Mouse (Mus musculus): Measurements from ENCODE around the gene Gm7544. TPM values are rescaled to one million over a fixed set of nuclear protein-coding genes. Genes with fewer than 3 reads are reported as not detected.
"Not testable (repeated sequence)": the region's sequence is repeated elsewhere in the genome, so short reads cannot be mapped to it uniquely, and the experiment has no call there.

Gene Gm7544
- not detected for total RNA-seq (2021)
- long read RNA-seq, experiment 1: 0 reads
- long read RNA-seq, experiment 2: 0 reads

DNA sequence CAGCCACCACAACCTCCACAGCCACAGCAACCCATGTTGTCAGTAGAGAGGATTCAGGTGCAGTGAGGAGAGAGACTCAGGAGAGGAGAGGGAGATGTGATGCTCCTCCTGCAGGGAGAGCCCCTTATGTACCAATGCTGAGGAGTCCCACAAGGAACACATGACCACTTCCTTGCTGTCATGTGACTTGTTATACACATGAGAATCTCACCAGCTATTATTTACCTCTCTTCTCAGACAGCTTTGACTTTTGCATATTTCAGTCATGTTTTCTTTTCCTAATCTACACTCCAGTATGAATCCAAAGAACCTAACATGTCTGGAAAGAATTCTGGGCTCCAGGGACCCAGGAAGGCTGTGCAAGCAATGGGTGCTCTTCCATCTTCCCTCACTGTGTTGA is at the start of gene Gm7544:
Gene Gm7544, minus strand, starts transcription at position 101 of the 400 bp plus-strand sequence.
- not testable (repeated sequence) for DNase-seq (ENCODE audit: low spot score in 2 of 2)

DNA sequence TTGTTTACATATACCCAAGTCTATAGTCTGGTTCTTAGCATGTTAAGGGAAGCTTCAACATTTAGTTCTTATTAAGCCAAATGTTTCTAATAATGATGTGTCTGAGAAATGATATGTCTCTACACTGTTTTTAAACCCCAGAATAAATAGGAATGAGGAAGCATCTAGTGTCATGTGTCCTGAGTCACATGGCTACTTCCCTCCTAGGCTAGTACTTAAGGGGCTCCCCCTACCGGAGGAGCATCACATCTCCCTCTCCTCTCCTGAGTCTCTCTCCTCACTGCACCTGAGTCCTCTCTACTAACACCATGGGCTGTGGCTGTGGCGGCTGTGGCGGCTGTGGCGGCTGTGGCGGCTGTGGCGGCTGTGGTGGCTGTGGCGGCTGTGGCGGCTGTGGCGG is 44.5 kb upstream of the Gm7544 start, which contains the start of gene Gm47959:
Gene Gm47959, plus strand, starts transcription at position 243 of the 400 bp plus-strand sequence.
- DNase-seq (ENCODE audit: low spot score in 2 of 2): not testable (repeated sequence)

- no peak for DNase-seq (ENCODE audit: low spot score in 2 of 2)
Observed at GRCm38 (mm10) chr1:82993947-82994346, 38.1 kb upstream of the Gm7544 start.

- no peak for DNase-seq (ENCODE audit: low spot score in 2 of 2)
Observed at GRCm38 (mm10) chr1:82992093-82992492, 36.3 kb upstream of the Gm7544 start.

GRCm38 (mm10) chr1:82991596-82991995 is 35.8 kb upstream of the Gm7544 start:
- no peak for DNase-seq (ENCODE audit: low spot score in 2 of 2)

DNA sequence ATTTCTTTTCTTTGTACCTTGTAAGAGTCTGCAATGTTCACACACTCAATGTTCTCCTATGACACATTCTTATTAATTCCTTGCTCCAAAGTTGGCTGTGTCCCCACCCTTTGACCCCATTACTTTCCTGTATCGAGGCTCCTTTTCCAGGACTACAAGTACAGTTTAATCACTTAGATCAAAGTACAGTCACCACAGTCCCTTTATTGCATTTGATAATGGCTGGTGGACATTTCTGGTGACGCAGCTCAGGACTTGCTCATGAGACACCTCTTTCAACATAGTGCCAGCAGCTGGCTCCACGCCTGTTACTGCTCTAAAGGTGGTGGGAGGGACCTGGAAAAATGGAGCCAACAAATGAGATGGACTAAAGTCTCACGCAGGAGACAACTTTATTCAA is 35.2 kb upstream of the Gm7544 start:
- no peak for DNase-seq (ENCODE audit: low spot score in 2 of 2)

DNA sequence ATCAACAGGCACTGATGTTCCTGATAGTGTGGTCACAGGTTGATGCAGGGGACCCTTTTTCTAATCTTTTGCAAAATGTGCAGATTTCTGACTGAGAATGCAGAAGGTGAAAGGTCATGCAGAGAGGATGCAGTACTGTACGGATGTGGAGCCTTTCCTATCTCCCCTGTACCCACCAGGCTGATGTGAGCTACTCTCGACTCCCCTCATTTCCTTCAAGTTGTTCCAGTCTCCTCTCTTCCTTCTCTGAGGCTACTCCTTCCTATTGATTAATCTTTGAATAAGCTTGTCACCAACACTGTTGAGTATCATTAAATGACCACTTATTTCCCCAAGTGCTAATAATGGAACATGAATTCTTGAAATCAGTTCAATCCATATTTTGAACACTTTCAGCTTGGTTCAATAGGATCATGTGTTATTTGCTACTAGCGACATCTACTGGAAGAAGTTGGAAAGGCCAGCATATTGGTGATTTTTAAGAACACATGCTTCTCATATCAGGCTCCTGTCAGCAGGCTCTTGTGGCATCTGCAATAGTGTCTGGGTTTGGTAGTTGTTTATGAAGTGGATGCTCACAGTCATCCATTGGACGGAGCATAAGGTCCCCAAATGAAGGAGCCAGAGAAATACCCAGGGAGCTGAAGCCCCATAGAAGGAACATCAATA is 31.9 kb upstream of the Gm7544 start:
- peak in 1 of 2 experiments; percentile 46 for DNase-seq (ENCODE audit: low spot score in 2 of 2)

- DNase-seq (ENCODE audit: low spot score in 2 of 2): no peak
Observed at GRCm38 (mm10) chr1:82986738-82987137, 30.9 kb upstream of the Gm7544 start.

- DNase-seq (ENCODE audit: low spot score in 2 of 2): no peak
Observed at GRCm38 (mm10) chr1:82977840-82978239, 22.0 kb upstream of the Gm7544 start.

GRCm38 (mm10) chr1:82975750-82976149 is 19.9 kb upstream of the Gm7544 start:
- DNase-seq (ENCODE audit: low spot score in 2 of 2): no peak

DNA sequence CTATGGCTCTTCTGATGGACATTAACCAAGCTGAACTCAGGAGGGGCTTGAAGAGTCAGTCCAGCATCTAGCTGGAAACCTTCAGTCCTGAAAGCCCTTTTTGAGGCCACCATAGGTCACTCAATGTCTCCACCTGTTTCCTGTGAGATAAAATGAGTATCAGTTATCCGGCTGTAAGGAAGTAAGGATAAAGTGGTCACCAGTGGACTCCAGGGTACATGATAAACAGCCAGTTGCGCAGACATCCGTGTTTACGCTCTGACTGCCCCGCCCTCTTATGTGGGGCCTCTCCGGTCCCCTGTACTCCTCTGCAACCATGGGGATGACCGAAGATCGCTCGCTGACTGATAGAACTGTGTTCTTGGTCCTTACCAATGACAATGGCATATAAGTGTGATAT is 18.5 kb upstream of the Gm7544 start:
- no peak for DNase-seq (ENCODE audit: low spot score in 2 of 2)

DNA sequence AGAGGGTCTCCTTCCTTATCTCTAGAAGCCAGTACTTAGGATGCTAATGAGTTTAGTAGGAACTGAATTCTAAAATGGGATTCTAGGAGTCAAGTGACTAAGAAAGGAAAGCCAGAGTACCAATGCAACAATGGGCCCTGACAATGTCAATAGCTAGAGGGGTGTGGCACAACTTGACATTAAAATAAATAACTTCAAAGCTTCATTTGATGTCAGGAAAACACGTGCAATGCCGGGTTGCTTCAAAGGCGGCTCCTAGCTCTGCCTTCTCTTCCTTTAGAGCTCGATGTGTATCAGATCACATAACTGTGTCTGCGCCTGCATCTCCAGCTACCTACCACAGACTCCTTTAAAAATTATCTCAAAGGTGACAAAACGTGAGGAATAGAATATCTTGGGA is 18.1 kb upstream of the Gm7544 start:
- DNase-seq (ENCODE audit: low spot score in 2 of 2): no peak

DNA sequence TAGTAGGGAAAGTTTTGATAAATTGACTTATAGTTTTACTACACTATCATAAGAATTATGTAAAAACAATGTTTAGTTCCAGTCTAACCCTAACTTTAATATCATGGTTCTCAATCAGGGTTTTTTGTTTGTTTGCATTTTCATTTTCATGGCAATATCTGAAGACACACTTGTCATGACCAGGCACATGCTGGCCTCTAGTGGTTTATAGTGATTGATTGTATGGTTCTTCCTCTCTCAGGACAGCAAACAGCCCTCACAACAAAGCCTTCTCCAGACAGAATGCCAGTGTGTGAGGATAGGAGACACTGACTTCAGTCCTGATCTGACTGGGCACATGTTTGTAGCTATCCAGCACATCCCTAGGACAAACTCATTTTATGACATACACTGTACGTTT is 17.4 kb upstream of the Gm7544 start:
- DNase-seq (ENCODE audit: low spot score in 2 of 2): no peak

DNA sequence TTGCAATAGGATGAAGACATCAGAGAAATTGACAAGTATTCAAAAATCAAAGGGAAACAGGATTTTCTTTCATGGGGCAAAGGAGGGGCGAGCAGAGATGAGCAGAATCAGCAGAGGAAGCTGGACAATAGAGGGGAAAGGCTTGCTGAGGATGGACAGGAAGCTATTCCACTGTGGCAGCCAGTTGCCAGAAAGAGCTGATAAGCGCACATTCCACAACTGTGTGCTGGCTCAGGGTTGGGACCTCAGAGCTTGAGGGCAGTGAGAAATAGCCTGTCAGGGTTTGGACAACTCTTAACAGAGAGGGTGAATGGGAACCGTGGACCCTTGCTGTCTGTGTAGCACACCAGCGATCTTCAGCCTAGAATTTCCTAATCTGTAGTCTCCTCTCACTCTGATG is 16.2 kb upstream of the Gm7544 start:
- DNase-seq (ENCODE audit: low spot score in 2 of 2): peak in 1 of 2 experiments; percentile 27

DNA sequence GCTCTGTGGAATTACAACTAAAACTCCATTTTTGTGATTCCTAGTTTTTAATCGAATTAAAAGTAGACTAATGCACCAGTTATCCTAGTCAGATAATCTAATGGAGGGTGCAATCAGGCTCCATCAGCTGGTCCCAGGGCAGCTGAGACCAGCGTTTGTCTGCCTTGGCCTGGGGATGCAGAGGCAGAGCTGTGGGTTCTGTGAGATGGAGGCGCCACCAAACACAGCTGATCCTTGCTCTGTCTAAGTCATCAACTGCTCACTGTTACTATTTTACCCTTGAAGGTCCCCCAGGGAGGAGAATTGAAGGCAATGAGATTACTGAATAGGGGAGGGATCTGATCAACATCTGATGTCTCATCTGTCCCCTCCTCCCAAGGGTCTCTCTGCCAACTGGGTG is 10.6 kb upstream of the Gm7544 start:
- DNase-seq (ENCODE audit: low spot score in 2 of 2): no peak

GRCm38 (mm10) chr1:82959870-82960385 is 4.1 kb upstream of the Gm7544 start, which contains the start of gene Gm47955:
Gene Gm47955, plus strand, starts transcription at chr1:82960286.
- DNase-seq (ENCODE audit: low spot score in 2 of 2): no peak

DNA sequence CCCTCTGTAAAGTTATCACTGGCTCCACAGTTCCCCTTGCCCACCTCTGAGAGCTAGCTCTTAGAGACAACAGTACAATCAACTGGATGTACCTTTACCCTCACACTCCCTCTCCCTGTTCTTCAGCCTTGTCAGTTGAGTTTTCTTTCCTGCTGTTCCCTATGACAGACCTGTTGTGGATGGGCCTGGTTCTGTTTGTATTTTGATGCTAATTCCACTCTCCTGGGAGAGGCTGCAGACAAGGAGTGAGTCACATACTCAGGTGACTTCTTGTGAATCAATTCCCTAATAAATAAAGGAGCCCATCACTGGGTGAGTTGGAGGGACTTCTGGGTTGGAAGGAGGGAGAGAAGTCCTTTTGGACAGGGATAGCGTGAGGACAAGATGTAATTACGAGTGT is 7.2 kb downstream of the Gm7544 start:
- no peak for DNase-seq (ENCODE audit: low spot score in 2 of 2)

GRCm38 (mm10) chr1:82946029-82946428 is 9.8 kb downstream of the Gm7544 start:
- not testable (repeated sequence) for DNase-seq (ENCODE audit: low spot score in 2 of 2)

DNA sequence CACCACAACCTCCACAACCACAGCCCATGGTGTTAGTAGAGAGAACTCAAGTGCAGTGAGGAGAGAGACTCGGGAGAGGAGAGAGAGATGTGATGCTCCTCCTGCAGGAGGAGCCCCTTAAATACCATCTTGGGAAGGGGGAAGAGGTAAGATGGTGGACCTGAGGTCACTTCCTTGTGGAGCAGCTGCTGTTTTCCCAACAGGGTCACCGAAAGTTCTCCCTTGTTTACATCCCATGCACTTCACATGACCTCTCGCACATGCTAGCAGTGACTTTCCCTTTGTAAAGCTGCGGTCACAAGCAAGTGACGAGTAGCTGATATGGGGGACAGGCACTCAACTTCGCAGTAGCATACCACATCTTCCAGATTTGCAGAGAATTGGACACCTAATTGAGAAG is 12.5 kb downstream of the Gm7544 start, which contains the start of gene A030003K21Rik:
Gene A030003K21Rik, minus strand, starts transcription at position 94 of the 400 bp plus-strand sequence.
- DNase-seq (ENCODE audit: low spot score in 2 of 2): not testable (repeated sequence)

DNA sequence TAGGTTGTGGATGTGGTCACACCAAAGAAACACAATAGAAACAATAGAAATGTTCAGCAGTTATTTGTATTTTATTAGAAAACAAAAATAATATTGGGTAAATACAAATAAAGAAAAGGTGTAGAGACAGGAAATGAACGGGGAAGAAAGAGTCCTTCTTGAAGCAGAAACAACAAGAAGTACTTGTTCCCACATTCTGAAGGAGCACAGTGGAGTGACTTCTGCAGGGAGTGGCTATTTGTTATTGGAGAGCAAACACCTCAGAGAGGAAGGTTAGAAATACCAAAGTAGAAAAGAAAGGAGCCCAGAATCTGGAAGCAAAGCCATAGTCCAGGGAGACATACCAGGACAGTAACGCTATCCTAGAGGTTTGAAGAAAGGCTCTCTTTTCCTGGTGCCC is 13.3 kb downstream of the Gm7544 start:
- DNase-seq (ENCODE audit: low spot score in 2 of 2): not testable (repeated sequence)

DNA sequence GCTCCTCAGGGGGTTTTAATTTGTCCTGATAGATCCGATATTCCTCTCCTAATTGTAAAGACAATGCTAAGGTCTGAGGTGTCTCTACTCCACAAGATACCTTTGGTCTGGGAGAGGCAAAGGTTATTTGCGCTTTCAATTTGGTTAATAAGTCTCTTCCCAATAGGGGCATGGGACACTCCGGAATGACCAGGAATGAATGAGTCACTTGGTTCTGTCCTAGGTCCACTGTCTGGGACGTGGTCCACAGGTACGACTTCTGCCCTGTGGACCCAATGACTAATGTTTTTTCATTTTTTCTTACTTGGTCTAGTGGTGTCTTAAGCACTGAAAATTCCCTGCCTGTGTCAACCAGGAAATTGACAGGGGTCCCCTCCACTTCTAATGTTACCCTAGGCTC is 17.1 kb downstream of the Gm7544 start:
- DNase-seq (ENCODE audit: low spot score in 2 of 2): no peak

DNA sequence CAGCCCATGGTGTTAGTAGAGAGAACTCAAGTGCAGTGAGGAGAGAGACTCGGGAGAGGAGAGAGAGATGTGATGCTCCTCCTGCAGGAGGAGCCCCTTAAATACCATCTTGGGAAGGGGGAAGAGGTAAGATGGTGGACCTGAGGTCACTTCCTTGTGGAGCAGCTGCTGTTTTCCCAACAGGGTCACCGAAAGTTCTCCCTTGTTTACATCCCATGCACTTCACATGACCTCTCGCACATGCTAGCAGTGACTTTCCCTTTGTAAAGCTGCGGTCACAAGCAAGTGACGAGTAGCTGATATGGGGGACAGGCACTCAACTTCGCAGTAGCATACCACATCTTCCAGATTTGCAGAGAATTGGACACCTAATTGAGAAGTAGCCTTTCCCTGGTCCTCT is 24.5 kb downstream of the Gm7544 start, which contains the start of gene Gm6217:
Gene Gm6217, minus strand, starts transcription at position 74 of the 400 bp plus-strand sequence.
- not testable (repeated sequence) for DNase-seq (ENCODE audit: low spot score in 2 of 2)

- DNase-seq (ENCODE audit: low spot score in 2 of 2): not testable (repeated sequence)
Observed at GRCm38 (mm10) chr1:82930558-82930957, 25.3 kb downstream of the Gm7544 start.

Data from adrenal gland, adult 18-20 months (tissue).